Mouse (Mus musculus) yolk sac, embryonic 10.5 days (tissue): ENCODE results near the gene Fbxw10.

Experiments used
- DNase-seq: peaks from one replicate; pipeline ENCODE4 v3.0.0-alpha.2; 2017; ENCODE audit warnings: low spot score

Gene Fbxw10

GRCm38 (mm10) chr11:62844562-62844961 is 2.3 kb upstream of the Fbxw10 start:
- no peak for DNase-seq

GRCm38 (mm10) chr11:62845730-62846129 is 1.1 kb upstream of the Fbxw10 start:
- DNase-seq, result no peak

GRCm38 (mm10) chr11:62847655-62848191 is 854 bp downstream of the Fbxw10 start:
- no peak for DNase-seq

GRCm38 (mm10) chr11:62848301-62848700 is 1.4 kb downstream of the Fbxw10 start:
- peak; percentile 32 for DNase-seq

DNA sequence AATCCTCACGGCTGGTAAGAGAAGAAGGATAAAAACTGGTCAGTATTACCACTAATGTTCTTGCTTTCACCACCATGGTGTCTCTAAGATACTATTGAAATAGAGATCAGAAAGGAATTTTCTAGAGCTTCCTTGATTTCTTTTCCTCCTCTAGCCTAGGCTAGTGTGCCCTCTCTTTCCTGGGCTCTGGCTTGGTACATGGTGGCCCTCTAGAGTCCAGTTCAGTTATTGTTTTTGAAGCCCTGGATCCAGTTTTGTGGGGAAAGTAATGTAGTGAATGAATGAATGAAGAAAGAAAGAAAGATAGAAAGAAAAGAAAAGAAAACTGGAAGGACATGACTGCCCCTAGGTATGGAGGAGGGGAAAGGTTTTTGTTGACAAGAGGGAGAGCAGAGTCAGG is 4.3 kb downstream of the Fbxw10 start:
- no peak for DNase-seq

GRCm38 (mm10) chr11:62853334-62853733 is 6.5 kb downstream of the Fbxw10 start:
- DNase-seq, result no peak

DNA sequence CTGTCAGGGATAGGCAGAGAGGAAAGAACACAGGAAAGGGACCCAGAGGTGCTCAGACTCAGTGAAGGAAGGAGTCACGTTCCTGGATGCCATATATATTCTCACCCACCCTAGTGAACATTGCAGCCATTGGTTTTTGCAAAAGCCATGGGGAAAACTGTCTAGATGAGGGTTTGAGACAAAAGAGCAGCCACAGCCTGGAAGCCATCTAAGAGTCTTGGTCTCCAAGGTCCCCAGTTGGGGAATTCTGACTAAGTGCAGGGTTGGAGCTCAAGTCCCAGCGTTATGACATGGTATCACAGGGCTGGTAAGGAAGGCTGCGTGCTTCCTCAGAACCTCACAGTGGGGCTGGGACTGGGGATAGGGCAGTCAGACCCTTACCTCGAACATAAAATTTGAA is 18.7 kb downstream of the Fbxw10 start:
- no peak for DNase-seq

DNA sequence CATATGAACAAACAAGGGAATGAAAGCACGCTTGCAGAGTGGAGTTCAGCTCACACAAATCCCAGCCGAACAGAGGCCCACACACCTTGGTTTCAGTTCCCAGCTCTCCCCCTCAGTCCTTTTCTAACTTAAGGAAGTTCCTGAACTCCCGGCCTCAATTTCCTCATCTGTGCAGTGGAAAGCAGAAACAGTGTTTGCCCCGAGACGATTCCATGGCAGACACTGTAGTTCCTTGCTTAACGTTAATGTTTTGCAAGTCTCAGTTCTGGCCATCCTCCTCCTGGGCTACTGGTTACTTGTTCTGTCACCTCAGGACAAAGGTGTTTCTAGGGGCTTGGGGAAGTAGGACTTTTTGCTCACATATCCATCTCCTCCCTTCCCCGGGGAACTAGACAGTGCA is 19.8 kb downstream of the Fbxw10 start:
- DNase-seq, result no peak

DNA sequence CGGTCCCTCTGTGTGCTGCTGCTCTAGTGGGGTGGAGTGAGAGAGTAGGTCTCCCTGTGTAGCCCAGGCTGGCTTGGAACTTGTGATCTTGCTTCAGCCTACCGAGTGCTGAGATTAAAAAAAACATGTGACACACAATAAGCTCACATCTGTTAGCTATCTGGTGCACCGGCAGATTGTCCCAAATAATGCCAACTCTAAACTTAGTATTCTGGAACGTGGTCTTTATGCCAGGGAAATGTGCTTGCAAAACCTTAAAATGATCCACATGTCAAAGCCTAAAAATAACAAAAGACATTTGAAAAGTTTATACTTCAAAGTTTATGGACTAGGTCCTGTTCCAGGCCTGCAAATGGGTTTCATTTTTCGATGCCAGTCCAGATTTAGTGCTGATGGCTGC is 22.3 kb downstream of the Fbxw10 start:
- no peak for DNase-seq

GRCm38 (mm10) chr11:62869715-62870371 is 23.0 kb downstream of the Fbxw10 start:
- DNase-seq, result no peak

DNA sequence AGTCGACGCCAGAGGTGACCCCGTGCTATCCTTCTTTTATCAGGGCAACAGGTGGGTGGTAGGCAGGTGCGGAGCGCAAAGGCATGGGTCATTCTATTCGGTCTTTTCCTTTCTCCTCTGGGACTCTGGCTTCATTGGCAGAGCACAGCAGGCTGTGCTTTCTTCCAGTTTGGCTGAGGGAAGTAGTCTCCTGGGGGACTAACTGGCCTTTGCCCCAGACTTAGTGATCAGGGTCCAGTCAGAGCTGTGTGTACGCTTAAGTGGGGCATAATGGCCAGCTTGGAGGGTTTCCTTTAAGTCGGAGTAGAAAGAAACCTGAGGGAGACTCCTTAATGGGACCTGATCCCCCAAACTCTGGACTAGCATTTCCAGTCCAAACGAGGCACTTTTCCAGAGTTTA is 26.6 kb downstream of the Fbxw10 start:
- no peak for DNase-seq

- DNase-seq, result peak; percentile 51
These were observed 28.8 kb downstream of the Fbxw10 start for GRCm38 (mm10) chr11:62875696-62876095.

GRCm38 (mm10) chr11:62876445-62876844 is 29.6 kb downstream of the Fbxw10 start:
- no peak for DNase-seq

DNA sequence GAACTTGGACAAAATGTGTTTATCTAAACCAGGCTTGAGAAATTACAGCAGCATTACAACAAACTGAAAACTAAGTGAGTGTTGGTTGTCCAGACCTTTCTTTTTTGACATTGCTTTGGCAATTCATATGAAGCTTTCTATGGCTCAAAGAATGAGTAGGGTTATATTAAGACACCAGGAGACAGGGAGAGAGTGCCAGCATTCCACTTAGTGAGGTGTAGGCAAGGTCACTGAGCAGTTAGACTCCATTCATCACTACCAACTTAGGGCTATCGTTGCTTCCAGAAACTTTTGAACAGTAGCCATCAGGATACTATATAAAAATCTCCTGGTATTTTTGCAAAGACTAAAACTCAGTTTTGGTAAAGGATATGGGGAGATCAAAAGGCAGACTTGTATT is 30.5 kb downstream of the Fbxw10 start:
- no peak for DNase-seq

GRCm38 (mm10) chr11:62878728-62879127 is 31.9 kb downstream of the Fbxw10 start:
- no peak for DNase-seq

DNA sequence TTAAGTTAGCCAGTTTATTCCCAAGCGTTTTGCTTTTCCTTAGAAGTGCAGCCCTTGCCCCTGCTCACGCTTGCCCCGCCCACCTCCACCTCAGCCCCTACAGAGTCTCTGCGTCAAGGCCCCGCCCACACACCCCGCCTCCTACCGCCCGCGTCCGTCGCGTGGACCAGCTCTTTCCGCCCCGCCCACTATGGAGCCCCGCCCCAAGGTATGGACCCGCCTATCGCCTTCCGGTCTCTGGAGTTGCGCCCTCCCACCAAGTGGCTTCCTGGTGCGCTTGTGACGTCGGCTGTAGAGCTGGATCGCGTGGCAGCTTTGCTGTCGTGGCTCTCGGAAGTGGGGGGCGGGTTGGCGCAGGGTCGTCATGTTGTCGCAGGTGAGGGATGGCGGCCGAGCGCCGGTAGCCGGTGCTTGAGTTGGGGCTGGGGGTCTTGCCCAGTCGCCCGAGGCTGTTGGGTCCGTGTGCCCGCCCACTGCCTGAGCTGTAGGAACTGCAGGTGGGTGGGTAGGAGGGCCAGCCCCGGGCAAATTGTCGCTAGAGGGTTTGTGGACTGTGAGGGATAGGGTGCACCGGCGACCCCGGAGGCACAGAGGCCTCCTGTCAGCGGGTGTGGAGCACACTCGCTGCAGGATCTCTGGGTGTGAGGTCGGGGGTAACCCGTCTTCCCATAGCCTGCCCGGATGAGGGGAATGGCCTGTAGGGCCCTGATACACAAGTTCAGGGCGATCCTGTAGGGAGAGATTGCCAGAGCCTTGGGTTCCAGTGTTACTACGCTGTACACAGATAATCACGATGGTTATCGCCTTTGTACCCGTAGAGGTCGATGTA is 32.6 kb downstream of the Fbxw10 start, which contains the start of gene Tvp23b:
Gene Tvp23b (plus strand): TSS at position 236 of the 829 bp plus-strand sequence.
- DNase-seq, result peak; percentile 100

DNA sequence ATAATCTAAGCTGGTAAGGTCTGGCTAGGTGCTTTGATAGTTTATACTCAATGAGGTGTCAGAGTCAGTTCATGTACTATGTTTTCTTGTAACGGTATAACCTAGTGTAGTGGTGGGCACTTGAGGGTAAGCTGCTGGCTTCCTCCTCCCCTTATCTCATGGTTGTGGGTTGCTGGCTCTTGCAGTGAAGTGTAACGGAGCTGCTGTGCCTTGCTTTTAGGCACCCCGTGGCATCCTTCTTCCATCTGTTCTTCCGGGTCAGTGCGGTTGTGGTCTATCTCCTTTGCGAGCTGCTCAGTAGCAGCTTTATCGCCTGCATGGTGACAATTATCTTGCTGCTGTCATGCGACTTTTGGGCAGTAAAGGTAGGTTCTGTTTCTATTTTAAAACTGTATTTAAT is 36.5 kb downstream of the Fbxw10 start:
- no peak for DNase-seq

DNA sequence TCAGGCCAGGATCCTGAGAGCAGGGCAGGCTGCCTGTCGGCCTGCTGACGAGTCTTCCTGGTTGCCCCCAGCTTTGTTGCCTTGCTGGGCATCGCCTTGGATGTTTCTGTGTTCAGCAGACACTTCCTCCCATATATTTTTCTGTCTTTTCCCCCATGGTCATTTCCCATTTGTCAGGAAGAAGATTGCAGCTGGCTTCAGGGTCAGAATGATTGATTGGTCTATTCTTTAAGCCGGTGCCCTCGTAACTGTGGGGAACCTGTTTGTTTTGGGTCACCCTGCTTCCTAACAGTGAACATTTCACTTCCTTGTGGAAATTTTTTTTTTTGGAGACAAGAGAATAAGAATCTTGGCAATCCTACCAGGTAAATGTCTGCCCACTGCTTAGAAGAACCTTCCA is 38.5 kb downstream of the Fbxw10 start:
- no peak for DNase-seq

- DNase-seq, result no peak
These were observed 43.9 kb downstream of the Fbxw10 start for GRCm38 (mm10) chr11:62890796-62891195.

DNA sequence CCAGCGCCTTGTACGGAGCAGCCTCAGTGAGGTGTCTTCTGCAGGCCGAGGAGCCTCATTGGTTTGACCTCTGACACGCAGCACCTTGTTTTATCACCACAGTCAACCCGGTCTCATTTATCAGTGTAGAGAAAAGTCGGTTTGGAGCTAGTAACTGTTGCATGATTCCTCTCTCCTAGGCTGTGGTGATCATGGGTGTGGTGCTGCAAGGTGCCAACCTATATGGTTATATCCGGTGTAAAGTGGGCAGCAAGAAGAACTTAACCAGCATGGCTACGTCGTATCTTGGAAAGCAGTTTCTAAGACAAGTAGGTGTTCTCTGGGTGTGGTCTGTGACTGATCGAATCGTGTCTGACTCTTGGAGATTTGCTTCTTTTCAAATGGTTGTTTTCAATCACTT is 44.9 kb downstream of the Fbxw10 start:
- DNase-seq, result no peak

DNA sequence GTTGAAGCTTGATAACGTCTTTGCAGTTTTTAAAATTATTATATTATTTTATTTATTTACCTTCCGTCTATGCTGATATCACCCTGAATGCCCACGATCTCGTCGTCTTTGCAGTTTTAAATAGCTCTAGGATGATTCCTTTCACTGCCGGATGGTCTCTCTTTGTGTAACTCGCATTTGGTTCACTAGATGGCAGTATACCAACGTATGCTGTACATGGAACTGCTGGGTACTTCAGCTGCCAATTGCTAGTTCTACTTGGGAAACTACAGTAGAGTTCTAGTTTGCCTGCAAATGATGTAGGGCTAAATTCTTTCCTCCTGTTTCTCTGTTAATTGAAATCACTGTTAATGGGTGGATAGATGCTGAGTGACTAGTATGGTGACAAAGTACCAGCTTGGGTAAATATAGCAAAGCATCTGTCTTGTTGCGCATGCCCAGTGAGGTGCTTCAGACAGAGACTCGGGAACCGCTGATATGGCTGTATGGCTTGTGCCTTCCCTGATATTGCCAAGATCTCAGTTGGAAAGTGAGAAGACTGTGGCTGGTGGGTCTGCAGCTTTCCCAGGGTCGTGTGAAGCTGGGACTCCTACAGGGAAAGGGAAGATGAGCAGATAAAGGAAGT is 54.9 kb downstream of the Fbxw10 start:
- DNase-seq, result peak; percentile 62

DNA sequence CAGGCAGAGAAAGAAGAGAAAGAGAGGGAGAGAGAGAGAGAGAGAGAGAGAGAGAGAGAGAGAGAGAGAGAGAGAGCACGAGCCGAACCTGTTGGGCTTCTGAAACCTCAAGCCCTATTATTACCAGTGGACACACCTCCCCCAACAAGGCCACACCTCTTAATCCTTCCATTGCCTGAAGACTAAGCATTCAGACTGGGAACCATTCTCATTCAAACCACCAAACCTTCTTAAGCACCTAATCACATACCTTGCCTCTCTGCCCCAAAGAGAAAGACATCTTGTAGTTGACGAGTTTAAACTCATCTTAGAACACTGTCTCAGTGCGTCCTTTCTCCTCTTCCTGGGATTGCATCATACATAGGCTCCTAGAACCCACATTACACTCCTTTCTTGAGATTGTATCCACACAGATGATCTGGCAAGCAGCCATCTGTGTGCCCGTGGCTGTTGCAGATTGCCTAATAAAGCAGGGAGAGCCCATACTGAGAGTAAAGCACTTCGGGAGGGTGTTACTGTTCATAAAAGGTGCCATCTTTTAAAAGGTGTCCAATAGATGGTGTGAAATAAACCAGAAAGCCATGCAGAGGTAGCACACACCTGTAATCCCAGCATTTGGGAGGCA is 57.1 kb downstream of the Fbxw10 start:
- no peak for DNase-seq
